Mouse (Mus musculus) lung, postnatal 25 days (tissue): ENCODE measurements around the gene Opn4.

Source experiments
- DNase-seq: peaks from one replicate; pipeline ENCODE4 v3.0.0; 2022; ENCODE audit warnings: low spot score

The Opn4 gene

GRCm38 (mm10) chr14:34590743-34591675, 8.9 kb downstream of the Opn4 start:
- no peak for DNase-seq

- no peak for DNase-seq
Measured at GRCm38 (mm10) chr14:34590017-34590570, 9.8 kb downstream of the Opn4 start.

- no peak for DNase-seq
Measured at GRCm38 (mm10) chr14:34589185-34589713, 10.7 kb downstream of the Opn4 start.

- DNase-seq, result no peak
Measured at GRCm38 (mm10) chr14:34588498-34588897, 11.4 kb downstream of the Opn4 start, which contains the start of gene Ldb3. Gene Ldb3 (minus strand): TSS chr14:34588682.

GRCm38 (mm10) chr14:34588005-34588404, 11.9 kb downstream of the Opn4 start:
- no peak for DNase-seq

- no peak for DNase-seq
Measured at GRCm38 (mm10) chr14:34586871-34587270, 13.1 kb downstream of the Opn4 start.

- no peak for DNase-seq
Measured at GRCm38 (mm10) chr14:34585358-34586105, 14.4 kb downstream of the Opn4 start.

GRCm38 (mm10) chr14:34582740-34583427, 17.1 kb downstream of the Opn4 start:
- no peak for DNase-seq

- DNase-seq, result no peak
Measured at GRCm38 (mm10) chr14:34576858-34577257, 23.1 kb downstream of the Opn4 start.

- no peak for DNase-seq
Measured at GRCm38 (mm10) chr14:34574068-34574467, 25.9 kb downstream of the Opn4 start.

- DNase-seq, result no peak
Measured at GRCm38 (mm10) chr14:34573348-34573913, 26.5 kb downstream of the Opn4 start.

GRCm38 (mm10) chr14:34571610-34572387, 28.1 kb downstream of the Opn4 start:
- DNase-seq, result no peak

- DNase-seq, result no peak
Measured at GRCm38 (mm10) chr14:34570903-34571302, 29.0 kb downstream of the Opn4 start.

- DNase-seq, result peak; percentile 78
Measured at GRCm38 (mm10) chr14:34570294-34570693, 29.6 kb downstream of the Opn4 start.

- DNase-seq, result no peak
Measured at GRCm38 (mm10) chr14:34569534-34570194, 30.3 kb downstream of the Opn4 start.

- DNase-seq, result no peak
Measured at GRCm38 (mm10) chr14:34568626-34569025, 31.3 kb downstream of the Opn4 start.

GRCm38 (mm10) chr14:34567697-34568096, 32.2 kb downstream of the Opn4 start:
- DNase-seq, result no peak

- DNase-seq, result no peak
Measured at GRCm38 (mm10) chr14:34566530-34566929, 33.4 kb downstream of the Opn4 start.

- peak; percentile 52 for DNase-seq
Measured at GRCm38 (mm10) chr14:34565711-34566110, 34.2 kb downstream of the Opn4 start.

- peak; percentile 48 for DNase-seq
Measured at GRCm38 (mm10) chr14:34564646-34565045, 35.3 kb downstream of the Opn4 start.
